Mouse (Mus musculus) heart, adult 11 months (tissue): ENCODE measurements at regions not wholly inside any gene's neighbourhood (a gene's known extent, or its start where the extent isn't known, plus 50 kb on each side); places are given as distances from the start of the nearest gene placed in this dataset.

ENCODE experiments used
- DNase-seq: peaks from one replicate; pipeline ENCODE4 v3.0.0; 2022

DNA sequence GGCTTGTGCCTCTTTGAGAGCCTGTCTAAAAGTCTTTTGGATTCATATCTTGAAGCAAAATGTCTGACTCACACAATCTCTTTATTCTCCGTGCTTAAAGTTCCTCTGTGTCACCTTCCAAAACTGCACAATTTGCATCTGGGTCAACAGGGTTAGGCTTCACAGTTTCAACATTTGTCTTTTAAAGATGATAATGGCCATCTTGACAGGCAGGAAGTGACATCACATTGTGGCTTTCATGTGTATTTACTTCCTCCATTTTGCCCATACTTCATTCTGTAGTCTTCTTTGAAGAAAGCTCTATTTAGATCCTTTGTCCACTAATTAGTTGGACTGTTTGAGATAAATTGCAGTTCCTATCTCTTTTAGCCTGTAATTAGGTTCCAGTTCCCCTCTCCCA, 135.1 kb downstream of the Ndufa10 start:
- no peak for DNase-seq

DNA sequence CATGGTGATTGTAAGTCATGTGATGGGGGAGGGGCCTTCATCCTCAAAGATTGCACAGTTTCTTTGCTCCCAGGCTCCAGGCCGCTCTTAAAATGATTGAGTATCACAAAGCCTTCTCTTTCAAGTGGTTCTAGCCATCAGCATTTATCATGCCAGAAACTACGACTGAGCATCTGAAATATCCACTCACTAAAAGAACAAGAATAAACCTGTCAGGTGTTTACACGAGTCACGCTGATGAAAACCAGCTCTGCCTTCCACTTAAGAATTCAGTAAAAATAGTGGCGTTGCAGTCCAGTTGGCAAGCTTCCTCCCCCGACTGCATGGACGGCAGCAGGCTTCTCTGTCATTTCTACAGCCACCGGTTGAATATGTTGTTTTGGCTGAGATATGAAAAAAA, 136.2 kb downstream of the Ndufa10 start:
- peak; percentile 95 for DNase-seq

DNA sequence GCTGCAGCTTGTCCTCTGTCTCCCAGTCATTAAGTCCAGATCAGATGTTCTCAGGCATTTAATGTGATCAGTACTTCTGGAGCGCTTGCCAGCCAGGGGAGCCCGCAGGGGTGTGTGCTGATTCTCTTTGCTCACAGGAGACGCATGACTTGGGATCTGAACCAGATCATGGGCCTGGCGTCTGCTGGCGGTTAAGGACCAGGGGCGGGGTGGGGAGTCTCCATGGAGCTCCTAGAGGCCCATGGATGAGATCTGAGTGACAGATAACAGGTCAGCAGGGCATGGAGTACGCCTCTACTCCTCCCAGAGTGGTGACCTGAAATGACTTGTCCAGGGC, 136.7 kb upstream of the Hdac4 start:
- DNase-seq = peak; percentile 88

DNA sequence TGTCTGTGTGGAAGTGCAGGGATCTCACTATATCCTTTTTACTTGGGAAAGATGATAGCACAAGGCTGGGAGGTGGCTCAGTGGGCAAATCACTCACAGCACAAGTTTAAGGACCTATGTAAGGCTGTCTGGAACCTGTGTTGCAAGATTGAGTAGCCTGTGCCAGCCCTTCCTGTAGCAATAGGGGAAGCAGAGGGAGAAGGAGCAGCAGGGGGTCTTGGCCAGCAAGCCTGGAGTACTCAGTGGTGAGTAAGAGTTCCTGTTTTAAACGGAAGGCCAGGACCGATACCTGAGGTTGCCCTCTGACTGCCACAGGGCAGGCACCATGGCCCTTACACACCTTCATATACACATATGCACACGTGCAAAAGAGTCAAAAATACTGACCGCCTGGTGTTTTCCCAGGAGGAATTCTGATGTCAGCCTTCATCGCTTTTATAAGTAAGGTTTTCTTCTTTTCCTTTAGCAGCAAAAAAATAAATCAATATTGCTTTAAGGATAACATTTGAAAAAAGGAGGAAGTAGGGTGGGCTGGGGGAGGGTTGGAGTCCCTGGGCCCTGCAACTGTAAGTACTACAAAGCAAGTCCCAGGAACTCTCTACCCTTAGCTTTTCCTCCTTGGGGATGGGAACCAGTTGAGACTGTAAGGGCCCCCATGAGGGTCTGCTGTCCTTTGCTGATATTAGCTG, 136.2 kb upstream of the Hdac4 start:
- DNase-seq = peak; percentile 51

DNA sequence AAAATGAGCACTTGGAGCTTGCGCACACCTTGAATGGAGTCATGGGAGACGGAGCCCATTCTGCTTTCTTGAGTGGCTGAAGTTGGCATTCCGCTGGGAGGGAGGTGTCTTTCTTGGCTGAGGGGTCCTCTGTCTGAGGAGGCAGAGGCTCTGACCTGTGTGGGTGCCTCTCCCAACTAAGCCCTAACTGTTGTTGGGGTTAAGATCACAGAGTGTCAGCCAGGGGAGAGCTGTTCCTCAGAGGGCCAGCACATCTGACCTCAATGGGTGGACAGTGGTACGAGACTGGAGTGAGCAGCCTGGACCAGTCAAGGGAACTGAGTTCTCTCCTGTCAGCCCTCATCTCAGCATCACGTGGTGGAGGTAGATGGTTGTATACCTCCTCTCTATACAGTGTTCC, 134.7 kb upstream of the Hdac4 start:
- DNase-seq = peak; percentile 72

DNA sequence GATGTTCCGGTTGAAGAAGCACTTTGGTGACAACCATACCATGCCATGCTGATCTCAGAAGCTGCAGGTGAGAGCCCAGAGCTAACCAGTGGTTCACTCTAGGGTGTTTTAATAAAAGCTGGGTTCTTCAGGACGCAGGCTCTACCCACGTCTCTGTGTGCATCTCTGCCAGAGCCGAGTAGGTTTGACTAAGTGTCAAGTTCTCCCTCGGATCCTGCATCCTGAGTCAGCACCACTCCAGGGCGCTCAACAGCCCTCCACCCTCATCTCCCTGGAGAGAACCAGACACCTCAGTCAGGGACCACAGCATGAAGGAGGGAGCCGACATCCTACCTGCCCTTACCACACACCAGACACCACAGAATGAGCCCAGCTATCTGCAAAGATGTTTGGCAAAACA, 134.0 kb upstream of the Hdac4 start:
- DNase-seq = peak; percentile 61

DNA sequence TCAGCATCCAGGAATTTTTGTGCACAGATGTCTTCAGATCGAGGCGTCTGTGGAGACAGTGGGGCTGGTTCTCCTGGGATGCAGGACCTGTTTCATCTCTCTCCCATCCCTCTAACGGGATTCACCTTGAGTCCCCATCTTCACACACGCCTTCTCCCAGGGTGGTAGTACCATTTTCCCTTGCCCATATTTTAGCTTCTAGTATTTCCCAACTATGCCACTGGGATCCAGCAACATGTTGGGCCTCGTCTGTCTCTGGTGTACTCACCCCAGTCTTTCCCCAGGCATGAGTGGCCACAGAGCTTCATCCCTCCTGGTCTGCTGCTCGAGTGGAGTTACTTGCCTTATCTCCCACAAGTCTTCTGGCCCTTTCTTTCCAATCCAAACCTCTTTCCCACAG, 131.6 kb upstream of the Hdac4 start:
- DNase-seq = peak; percentile 60

DNA sequence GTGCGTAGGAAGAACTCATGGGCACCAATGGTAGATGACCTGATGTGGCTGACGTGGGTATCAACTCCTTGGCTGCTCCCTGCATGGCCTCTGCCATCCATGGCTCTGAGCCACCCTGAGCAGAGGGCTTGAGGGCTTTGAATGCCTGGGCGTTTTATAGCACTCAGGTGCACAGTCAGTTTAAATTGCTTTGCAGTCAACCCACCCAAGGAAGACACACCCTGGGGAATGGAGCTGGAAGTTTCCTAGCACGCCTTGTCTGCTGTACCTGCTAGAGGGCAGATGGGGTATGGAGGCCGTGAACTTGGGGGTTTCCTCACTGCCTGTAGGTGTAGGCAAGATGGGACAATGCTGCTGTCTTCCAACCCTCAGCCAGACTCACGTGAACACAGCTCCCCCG, 129.8 kb upstream of the Hdac4 start:
- DNase-seq = peak; percentile 76

DNA sequence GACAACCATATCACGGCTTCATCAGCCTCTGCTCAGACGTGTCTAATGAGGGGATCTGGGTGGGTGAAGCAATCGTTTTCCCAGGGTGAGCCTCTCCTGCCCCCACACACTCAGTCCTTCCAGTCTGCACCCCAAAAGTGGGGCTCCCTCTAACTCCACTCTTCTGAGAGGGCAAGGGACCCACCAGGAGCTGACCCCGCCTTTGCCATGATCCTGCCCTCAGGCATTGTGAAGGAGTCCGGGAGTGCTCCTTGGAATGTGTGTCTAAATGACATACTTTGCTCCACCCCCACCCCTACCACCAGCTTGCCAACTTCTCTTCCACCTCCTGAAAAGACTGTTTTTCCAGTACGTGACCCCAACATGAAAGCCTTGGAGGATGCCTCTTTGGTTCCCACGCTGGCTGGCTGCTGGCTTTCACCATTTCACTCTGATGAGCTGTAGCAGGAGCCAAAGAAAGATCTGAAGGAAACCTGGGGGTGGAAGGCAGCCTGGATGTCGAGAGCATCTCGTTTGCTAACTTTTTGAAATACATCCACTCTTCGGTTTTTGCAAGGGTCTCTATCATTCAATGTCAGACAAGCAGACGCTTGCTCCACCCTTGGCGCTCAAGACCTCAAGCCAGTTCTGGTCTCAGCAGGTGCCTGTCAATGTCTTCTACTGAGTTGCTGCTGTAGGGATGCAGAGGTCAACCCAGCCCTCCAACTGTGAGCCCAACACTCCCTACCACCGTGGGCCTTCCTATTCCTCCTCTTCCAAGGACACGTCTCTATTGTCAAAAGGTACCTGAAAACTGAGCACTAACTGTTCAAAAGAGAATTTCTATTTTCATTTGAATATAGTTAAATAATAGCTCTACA, 128.8 kb upstream of the Hdac4 start:
- peak; percentile 86 for DNase-seq

DNA sequence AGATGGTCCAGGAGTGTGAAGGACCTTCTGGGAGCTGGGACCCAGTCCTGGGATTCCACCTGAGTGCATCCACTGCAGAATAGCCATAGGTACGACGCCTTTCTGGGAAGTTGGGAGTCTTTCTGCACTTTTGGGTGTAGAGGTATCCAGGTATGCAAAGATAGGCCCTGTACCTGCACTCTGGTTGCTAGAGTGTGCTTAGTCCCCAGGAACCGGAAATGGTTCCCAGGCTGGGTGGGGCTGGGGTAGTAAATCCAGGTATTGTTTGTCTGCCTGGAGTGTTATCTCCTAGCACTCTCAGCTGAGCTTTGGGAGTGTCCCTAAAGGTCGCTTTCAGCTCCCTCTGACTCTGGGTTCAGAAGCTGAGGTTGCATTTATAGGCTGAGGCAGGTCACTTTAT, 121.6 kb upstream of the Hdac4 start:
- peak; percentile 74 for DNase-seq

DNA sequence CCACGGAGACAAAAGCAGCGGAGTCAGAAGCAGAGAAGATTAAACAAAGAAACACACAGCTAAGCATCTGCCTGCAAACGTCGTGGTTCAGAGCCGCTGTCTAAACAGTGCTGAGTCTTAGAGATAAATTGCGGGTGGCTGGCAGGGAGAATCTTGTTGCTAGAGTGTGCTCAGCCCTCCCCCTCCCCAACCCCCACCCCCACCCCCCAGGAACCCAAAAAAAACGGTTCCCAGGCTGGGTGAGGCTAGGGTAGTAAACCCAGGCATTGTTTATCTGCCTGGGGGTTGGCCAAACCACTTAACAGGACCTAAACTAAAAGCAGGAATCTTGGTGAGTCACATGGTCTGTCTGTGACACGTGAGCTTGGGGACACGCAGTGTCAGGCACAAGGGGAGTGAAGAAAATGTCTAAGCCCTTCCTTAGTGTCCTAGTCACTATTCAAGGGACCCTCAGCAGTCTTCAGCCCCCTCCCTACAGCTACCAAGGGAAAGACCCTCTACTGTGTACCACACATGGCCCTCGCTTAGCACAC, 120.8 kb upstream of the Hdac4 start:
- DNase-seq = peak; percentile 70

DNA sequence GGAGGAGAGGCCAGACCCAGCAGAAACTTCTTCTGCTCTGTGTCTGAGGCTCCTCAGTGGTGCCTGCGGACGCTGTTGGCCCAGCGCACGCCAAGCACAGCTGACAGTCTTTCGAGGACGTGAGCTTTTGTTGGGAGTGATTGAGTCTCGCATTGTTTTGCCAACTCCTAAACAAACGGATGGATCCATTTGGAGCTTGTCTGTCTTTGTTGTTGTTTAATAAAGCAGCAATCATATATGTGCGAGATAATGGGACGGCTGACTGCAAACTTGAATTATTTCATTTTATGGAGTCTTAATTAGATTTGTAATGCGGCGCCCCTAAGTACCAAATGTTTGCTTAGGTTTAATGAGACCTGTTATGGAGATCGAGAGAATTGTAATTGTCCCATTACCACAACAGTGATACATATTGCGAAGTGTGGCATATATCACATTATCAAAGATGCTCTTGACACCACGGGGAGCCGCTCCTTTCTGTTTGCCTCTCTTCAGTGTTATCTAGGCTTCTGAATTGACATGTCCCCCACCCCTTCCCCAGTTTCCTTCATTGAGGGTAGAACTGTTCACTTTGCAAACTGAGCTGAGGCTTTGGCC, 117.6 kb upstream of the Hdac4 start:
- peak; percentile 60 for DNase-seq

DNA sequence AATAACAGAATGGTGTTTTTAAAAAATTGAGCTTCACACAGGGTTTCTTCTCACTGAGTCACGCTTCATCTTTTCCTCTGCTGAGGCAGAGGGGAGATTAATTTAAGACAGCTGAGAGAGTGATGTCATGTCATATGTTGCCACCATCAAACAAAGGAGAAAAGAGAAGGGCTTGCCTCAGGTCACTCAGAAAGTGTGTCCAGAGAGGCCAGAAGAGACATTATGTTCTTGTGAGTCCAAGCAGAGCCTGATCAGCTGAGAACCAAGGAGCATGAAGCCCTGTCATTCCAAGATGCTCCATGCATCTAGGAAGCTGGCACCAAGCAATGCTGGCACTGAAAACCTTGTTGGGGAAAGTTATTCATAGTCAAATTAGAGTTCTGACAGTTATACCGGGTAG, 114.4 kb upstream of the Hdac4 start:
- DNase-seq = no peak

DNA sequence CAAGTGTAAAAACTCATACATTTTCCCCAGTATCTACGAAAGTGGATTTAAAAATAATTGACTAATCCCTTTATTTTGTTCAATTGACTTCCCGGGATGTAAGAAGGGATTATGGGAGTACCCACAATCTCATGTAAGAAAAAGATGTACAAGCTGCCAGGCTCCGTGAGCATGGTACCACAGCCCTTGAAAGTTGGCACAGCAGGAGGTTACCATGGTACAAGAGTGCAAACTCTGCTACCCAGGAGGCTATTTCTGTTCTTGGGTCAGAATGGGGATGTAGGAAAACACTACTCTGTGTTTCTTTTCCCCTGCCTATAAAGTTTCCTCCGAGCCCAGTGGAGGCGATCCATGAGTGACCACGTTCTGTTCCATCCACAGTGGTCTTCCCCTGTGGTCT, 113.9 kb upstream of the Hdac4 start:
- DNase-seq = peak; percentile 87

DNA sequence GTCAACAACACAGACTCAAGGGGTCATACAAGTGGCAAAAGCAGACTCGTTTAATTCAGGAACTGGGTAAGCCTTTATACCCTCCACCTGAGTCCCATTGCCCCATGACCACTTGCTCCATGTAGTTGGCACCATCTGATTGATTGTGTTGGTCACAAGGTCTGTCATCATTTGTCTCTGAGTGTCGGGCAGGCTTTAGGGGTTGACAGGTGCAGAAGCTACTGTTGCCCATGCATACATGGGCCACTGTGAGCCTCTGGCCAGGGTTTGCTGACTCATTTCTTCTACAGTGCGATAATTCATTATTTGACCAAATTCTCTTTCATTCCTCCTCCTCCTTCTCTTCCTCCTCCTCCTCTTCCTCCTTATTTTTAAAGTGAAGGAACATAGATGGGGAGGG, 113.0 kb upstream of the Hdac4 start:
- DNase-seq = peak; percentile 25

DNA sequence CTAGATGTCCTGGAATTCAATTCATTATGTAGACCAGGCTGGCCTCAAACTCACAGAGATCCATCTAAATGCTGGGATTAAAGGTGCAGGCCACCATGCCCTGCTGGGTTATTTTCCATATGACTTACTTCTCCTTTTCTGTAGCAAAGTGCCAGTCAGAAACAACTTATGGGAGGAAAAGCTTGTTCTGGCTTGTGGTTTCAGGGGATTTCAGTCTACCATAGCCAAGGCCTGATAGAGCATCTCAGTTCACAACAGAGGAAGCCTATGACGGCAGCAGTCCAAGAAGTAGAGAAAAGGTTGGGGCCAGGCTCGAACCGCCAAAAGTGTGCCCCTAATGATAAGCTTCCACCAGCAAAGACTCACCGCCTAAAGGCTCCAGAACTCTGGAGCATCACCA, 110.5 kb upstream of the Hdac4 start:
- DNase-seq = peak; percentile 64

DNA sequence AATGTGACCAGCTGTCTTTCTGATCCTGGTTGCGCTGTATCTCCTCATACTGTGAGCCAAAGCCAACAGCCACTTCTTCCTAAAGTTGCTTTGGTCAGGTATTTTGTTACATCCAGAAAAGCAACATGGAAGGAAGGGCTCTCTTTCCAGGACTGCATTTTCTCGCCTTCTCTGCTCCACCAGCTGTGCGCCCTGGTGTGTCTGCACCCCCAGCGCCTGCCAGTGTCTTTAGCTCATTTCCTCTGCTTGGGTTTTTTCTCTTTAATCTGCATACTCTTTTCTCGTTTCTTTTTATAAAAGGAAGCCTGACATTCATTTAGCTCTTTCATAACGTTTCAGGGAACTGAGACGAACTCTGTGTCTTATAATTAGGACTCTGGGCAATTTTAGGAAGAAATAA, 103.5 kb upstream of the Hdac4 start:
- peak; percentile 59 for DNase-seq

DNA sequence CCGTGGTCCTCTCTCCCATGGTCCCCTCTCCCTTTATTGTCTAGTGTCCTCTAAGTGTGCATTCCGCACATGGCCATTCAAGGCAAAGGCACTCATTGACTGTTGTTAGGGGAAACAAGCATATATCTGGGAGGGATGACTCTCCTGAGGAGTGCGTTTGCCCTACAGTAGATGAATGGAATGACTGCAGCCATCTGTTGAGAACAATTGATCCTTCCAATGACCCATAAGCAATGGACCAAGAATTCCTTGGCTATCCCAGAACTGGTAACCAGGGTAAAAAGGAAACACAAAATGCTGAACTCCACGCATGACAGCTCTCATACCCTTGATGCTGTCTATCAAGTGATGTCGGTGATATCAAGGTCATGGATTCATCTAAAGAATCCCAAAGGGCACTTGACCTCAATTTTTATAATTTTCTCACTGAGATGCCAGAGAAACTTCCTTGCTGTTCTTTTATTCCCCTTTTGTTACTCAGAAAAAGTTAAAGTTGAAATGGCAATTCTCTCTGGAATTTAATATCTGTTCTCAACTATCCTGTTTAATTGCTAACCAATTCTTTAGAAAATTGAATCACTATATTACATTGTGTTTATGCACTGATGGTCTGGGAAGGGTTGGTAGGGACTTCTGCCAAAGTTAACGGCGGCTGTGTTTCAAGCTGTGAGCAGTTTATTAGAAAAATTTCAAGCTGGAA, 97.3 kb upstream of the Hdac4 start:
- DNase-seq = no peak

DNA sequence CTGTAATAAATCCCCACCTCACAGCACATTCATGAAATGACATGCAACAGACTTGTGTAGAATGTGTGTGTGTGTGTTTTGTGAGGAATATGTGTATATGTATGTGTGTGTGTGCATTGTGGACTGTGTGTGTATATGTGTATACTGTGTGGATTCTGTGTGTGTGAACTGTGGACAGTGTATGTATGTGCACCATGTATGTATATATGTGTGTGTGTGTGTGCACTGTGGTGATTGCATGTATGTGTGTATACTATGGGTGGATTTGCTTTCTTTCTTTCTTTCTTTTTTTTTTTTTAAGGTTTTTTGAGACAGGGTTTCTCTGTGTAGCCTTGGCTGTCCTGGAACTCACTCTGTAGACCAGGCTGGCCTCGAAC, 91.5 kb upstream of the Hdac4 start:
- DNase-seq = no peak

DNA sequence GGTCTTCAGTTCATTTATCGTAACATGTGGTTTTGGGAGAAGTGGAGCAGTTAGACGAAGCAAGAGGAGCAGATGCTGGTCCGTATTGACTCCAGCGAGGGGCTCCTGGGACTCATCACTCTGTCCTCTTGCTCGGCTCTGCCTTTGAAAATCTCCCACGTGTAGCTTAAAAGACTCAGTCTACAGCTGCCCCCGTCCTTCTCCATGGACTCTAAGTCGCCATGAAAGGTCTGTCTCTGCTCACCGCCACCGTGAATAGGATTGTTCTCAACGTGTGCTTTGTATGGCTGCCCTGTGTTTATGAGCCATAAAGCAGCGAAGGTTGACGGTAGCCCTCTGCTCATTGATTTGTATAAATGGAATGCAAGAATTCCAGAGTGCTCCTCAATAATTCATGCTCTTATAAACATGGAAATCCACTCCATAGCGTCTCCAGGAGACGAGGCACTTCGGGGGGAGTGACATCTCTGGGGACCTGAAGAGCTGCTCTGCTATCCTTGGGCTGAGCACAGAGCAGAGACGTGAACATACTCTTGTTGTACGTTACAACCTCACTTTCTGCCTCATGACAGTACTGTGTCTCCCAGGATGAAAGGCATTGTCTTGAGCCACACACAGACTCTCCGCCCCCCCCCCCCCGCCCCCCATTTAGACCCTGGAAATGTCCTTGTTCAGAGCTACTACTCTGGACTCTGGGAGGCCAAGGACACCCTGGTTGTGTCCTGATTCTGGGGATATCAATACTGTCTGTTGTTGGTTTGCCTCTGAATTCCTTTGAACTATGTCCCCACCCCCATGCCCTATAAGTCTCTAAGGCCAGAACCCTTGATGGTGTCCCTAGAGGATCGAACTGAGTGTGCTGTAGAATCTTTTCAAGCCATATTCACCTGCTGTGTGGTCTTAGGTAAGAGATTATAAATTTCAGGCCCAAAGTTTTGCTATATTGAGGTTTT, 90.8 kb upstream of the Hdac4 start:
- no peak for DNase-seq

DNA sequence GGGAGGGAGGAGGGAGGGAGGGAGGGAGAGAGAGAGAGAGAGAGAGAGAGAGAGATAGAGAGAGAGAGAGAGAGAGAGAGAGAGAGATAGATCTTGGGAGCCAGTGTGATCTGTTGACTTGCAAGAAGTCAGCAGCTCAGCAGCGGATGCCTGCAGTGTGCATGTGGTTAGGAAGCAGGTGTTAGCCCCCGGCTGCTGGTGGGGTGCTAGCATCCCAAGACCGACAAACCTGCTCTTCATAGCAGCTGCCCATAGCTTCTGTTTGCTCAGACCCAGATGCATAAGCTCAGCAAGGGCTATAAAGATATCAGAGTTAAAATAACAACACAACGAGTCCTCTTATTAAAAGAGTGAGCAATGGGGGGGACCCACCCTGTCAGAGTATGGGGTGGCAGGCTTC, 88.7 kb upstream of the Hdac4 start:
- no peak for DNase-seq

DNA sequence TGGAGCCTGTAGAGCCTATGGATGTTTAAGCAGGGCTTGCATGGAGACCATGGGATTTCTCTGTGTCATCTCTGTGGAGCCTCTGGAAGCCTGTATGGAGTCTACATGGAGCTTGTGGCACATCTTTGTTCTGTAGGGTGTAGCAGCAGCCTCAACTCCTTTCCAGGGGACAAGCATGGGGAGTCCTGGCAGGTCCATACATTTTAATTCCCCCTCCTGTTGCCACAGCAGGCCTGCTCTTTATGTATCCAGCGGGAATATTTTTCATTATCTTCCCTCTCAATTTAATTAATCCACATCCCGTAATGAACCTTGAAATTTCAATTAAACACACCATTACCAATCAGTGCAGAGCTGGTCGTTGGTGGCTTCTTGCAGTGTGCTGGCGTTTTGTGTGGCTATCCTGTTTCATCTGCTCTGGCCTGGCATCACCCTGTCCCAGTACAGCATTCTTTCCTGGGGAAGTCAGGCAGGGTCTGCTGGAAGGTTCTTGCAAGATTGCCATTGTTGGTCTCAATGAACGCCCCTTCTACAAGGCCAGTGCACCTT, 81.8 kb upstream of the Hdac4 start:
- no peak for DNase-seq
